Mouse (Mus musculus): Measurements from ENCODE around the gene Catsper3.

Gene Catsper3

DNA sequence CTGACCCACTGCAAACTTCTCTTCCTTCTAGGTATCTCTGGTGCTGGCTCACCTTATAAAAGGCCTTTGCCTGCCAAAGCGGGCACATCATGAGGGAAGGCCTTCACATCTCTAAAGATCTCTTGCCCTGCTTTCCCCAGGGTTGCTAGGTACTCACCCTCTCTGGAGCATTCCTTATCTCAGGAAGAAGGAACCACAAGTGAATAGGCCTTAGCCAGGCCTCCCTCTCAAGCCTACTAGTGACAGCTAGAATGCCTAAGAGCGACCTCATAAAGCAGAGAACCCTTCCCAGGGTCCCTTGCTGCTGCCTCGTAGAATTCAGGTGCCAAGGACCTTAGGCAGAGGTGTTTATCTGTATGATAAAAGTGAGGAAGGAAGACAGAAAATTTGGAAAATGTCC is at the start of gene Catsper3:
Gene Catsper3, plus strand, starts transcription at position 301 of the 400 bp plus-strand sequence.
- DNase-seq: no peak

- DNase-seq: no peak
These were observed 46.5 kb upstream of the Catsper3 start for GRCm38 (mm10) chr13:55737885-55738284.

GRCm38 (mm10) chr13:55742306-55742705 is 42.1 kb upstream of the Catsper3 start:
- DNase-seq: no peak

DNA sequence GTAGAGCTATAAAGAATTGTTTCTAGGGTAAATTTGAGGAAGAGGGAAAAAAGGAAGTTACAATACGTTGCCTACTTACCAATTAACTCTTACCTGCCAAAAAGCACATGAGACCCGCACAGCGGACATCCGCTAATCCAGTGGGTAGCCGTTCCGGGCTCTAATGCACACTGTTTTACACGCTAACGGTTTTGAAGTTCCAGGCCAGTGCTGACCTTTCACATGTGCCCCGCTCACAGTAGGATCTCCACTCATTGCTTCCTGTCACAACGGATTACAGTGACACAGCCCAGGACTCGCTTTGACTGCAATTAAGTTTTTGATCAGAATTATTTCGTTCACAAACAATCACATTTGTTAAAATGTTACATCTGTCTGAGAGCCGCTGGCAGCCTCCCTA is 30.0 kb upstream of the Catsper3 start:
- DNase-seq: no peak

- no peak for DNase-seq
These were observed 27.6 kb upstream of the Catsper3 start for GRCm38 (mm10) chr13:55756789-55757188.

- peak in 1 of 2 experiments; percentile 13 for DNase-seq
These were observed 26.7 kb upstream of the Catsper3 start for GRCm38 (mm10) chr13:55757645-55758044.

DNA sequence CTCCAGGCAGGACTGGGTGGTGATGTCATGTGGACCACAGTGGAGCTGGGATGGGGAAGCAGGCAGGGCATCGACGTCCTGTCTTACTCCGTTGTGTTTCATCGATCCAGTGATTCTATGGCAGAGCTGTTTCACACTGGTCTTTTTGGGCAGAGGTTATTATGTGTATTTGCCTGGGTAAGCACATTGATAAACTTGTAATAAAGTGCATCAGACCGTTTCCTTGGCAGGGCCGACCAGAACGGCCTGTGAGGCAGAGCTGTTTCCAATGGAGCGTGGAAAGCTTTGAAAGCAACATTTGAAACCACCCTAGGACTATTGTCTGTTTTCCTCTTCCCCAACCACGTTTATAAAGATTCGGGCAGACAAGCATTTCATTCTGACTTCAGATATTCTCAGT is 23.8 kb upstream of the Catsper3 start:
- DNase-seq: peak; percentile 18 to 41

GRCm38 (mm10) chr13:55761486-55761885 is 22.9 kb upstream of the Catsper3 start:
- DNase-seq: no peak

DNA sequence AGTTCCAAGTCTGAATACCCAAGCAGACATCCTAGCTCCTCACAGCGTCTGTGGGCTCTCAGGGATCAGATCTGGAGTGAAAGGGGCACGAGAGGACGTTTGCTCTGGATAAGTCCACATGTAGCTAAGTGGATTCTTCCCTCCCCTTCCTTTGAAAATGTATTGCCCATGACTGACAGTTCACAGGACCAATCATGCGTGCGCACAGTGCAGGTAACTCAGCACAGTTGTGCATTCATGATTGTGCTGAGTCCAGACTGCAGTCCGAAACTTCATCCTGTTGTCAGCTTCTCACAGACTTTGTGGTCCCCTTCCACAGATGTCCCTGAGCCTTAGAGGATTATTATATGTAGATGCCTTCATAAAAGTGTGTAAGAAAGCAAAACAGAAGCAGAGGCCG is 10.0 kb upstream of the Catsper3 start:
- no peak for DNase-seq

DNA sequence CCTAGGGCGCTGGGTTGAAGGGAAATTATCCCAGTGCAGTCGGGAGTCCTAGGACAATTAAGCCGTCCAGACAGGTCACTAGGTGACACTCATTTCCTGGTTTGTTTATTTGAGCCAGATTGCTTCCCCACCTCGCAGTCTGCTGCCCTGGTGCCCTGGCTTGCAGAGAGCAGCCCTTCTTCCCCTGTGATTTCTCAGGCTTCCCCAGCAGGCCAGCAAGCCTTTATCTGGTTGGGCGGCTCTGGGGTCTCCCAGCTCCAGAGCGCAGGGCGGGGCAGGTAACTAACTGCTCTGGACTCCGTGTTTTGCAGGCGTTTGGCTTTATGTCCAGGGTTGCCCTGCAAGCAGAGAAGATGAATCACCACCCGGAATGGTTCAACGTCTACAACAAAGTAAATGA is 9.3 kb upstream of the Catsper3 start:
- DNase-seq: no peak

DNA sequence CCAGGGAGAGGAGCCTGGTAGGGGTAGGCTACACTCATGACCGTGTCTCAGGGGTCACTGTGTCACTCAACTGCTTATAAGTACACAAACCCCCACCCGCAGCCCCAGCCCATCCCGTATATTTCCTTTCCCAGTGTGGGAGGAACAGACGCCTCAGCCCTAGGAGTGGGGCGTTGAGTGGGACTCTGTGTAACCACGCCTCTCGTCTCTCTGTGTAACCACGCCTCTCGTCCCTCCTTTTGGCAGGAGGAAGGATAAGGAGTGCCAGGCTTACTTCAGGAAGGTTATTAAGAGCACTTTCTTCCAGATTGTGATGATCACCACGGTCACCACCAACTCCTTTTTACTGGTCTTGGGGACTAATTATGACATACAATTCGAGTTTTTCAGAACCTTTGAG is 1.8 kb downstream of the Catsper3 start:
- no peak for DNase-seq

DNA sequence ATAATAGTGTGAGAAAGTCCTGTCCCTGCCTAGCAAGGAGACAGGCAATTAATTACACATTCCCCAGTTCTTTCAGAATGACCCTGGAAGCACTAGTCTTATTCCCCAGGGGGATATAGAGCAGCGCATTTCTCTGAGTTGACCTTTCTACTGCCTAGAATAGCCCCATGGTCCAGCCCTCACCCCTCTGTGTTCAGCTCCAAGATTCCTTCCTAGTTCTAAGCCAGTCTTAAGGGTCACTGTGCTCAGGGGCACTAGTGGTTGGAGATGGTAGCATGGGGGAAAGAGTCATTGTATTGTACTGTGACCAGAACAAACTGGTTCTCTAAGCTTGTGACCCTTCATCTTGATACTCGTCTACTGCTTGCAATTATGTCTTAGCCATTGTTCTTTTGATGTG is 16.9 kb downstream of the Catsper3 start:
- no peak for DNase-seq

- DNase-seq: no peak
These were observed 19.6 kb downstream of the Catsper3 start for GRCm38 (mm10) chr13:55803973-55804372.

DNA sequence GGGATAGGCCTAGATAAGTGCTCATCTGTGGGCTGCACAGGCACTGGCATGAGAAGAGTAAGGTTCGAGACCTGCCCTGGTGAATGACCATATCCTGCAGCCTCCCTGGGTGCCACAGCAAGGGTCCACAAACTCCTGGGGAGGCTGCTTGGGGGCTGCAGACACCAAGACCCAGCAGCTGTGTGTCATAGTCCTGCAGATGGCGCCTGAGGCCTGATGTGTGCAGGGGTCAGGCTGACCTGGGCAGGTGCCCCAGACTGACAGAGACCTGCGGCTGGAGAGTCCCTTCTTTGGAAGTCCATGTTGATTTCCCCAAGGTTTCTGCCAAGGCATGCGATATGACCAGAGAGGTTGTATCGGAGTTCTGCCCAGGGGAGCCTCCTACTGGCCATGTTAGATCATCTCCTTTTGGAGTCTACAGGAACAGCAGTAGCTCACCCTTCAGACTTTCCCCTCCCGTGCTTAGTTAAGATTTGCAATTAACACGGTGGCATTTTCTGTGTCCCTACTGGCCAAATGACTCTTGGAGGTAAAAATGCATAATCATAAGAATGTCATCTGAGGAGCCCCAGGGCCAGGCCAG is 24.8 kb downstream of the Catsper3 start:
- no peak for DNase-seq

DNA sequence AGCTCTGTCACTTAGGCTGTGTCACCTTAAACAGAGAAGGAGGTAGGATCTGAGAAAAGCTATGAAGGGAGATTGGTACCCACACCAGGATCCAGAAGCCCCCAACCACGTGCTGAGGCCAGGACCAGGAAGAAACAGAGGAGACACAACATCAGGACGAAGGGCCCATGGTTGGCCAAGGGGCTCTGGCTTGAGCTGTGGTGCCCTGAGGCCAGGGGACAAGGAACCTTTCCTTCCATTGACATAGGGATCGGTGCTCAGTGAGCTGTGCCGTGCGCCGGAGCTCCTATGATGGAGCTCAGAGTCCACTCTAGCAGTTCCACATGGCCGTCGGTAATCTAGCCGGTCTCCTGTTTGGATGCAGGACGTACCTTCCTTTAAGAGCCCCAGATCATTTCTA is 25.3 kb downstream of the Catsper3 start:
- DNase-seq: no peak

DNA sequence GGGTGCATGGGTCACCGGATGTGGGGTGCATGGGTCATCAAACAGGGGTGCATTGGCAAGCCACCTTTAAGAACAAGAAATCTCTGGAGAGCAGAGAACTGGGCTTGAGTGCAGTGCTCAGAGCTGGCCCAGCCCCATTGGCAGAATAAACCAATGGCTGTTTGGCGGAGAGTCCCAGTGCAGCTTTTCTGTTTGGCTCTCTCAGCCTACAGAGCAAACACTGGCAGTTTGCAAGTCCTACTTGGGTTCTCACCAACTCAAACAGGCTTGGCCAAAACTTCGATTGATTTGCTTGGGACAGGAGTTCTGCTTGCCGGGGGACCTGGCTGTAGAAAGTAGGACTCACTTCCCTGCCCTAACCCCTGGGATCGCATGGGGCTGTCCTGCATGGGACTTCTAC is 26.6 kb downstream of the Catsper3 start:
- DNase-seq: no peak

DNA sequence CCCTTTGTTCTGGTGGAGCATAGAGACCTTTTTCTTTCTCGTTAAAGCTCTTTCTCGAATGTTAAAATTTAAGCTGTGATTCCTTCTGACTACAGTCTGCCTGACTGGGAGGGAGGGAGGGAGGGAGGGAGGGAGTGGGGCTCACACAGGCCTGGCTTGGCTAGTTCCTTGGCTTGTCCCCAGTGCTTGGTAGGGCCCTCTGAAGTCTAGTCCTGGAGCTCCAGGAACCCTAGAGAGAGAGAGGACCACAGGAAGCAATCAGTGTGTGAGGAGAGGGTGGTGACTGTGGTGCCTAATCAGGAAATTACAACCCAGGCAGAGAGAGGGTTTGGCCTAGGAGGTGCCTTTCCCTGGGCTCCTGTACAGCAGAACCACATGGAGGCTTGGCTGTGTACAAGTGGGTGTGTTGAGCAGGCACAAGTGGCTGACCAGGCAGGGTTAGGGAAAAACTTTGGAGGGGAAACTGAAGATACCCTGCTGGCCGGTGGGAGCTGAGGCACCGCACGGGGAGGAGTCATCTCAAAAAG is 29.2 kb downstream of the Catsper3 start:
- no peak for DNase-seq

DNA sequence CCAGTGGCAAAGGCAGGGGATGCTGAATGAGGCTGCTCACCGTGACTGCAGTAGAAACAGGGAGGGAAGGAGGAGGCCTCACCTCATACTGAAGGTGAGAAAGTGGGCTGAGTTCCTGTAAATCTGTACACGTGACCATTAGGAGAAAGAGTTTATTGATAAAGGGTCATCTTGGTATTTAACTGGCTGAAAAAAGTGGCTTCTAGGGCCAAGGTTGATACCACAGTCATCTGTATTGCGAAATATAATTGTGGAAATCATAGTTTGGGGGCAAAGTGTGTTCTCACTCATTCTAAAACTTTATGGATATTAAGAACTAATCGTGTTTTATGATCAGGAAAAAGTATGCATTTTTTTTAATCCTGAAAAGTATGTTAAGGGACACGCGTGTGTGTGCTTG is 30.5 kb downstream of the Catsper3 start:
- DNase-seq: no peak

GRCm38 (mm10) chr13:55822499-55822898 is 38.1 kb downstream of the Catsper3 start:
- no peak for DNase-seq

DNA sequence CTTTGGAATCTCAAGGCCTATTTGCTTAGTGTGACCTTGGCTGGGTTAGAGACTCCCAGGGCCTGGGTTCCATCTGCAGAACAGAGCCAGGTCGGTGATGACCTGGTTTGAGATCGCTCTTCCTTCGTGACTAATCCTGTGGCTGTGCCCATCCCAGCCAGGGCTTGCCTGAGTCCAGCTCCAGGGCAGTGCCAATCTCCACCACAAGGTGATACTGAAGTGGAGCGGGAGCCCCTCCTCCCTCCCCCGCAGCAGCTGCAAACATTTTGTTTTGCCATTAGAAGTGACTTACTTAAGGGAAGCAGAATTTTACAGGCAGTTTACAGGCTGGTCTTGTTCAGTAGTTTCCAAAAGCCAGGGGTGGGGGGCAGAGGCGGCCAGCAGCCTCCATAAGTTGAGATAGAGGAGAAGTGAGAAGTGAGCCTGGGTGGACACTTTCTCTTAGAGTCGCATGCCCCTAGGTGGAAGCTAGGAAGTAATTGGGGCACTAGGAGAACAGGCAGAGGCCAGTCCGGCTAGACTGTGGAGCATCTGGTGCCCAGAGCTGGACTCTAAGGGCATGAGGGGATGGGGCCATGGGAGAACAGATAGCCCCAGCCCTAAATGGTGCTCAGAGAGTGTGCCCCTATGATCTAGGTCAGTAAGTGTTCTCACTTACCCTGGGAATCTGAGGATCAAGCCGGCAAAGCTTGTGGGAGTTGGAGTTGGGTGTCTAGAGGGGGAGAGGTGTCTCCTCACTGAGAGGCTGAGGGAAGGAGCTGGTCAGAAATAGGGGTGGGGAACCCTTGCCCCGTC is 40.0 kb downstream of the Catsper3 start:
- no peak for DNase-seq

- no peak for DNase-seq
These were observed 40.9 kb downstream of the Catsper3 start for GRCm38 (mm10) chr13:55825245-55825681.

- DNase-seq: no peak
These were observed 41.8 kb downstream of the Catsper3 start for GRCm38 (mm10) chr13:55826008-55826671.

DNA sequence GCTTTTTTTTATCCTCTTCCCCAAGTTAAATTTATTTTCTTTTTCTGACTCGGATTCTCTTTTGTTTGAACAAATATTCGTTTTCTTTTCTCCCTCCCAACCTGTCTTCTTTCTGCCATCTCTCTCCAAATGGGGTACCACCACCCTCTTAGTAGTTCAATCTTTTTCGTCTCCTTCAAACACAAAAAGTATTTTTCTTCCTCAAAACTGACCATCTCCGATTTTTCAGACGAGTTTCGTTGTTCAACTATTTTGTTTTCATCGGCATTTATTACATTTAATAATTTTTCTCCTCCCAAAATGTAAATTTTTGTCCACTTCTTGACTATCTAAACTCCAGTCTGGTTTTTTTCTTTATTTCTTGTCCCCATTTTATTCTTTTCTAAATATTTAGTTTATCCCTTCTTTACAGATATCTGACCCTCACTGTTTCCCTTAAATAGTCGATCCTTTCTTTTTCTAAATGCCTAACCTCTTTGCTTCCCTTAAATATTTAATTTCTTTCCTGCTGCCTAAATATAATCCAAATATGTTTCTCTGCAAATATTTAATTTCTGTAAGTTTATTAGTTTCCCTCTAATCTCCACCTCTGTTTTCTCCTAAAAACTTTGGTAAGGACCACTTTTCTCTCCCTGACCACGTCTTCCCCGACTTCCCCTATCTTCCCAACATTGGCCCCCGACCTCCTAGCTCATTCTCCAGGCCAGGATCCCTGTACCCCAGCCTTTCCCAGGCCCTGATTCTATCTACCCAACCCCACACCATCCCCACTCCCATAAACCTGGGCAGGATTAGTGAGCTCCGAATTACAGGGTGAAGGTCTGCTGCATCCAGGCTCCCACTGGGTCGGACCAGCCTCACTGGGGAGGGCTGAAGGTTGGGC is 42.7 kb downstream of the Catsper3 start:
- no peak for DNase-seq
